Mouse (Mus musculus): ENCODE measurements around the gene Pgm5. TPM values are rescaled to one million over a fixed set of nuclear protein-coding genes. Genes with fewer than 3 reads are reported as not detected.
"Not testable (repeated sequence)": the region's sequence is repeated elsewhere in the genome, so short reads cannot be mapped to it uniquely, and the experiment has no call there.

Pgm5 gene
- polyA plus RNA-seq, 1 experiment from 2014 or later = 6.1 TPM

- 3% methylated on average over 20 of the region's 20 CpGs for WGBS
- Histone ChIP-seq H3K36me3 (no peaks in the 10 kb centered on the region), H3K9me3 (replicated peaks) (no peaks in the 10 kb centered on the region), H3K4me1 (replicated peaks) (peaks cover 29% of the 10 kb centered on the region), H3K27ac (no peak overlapping the region), H3K9ac (no peak overlapping the region), H3K27me3 (peaks cover 74% of the 10 kb centered on the region), H3K4me2 (peak overlapping the region; percentile 57), H3K4me3 (peak overlapping the region; percentile 40; the same call in 1 of the 2 replicates)
- no peak for ATAC-seq (replicated peaks; ENCODE audit: insufficient number of reproducible peaks, insufficient read depth, low FRiP score, low read depth)
Measured at GRCm38 (mm10) chr19:24897896-24898736, 36.5 kb upstream of the Pgm5 start.

GRCm38 (mm10) chr19:24897006-24897895 lies 35.6 kb upstream of the Pgm5 start:
- no peak; the same call in 1 of the 2 replicates for ATAC-seq (replicated peaks; ENCODE audit: insufficient number of reproducible peaks, insufficient read depth, low FRiP score, low read depth)
- Histone ChIP-seq H3K36me3 (no peaks in the 10 kb centered on the region), H3K9me3 (replicated peaks) (no peaks in the 10 kb centered on the region), H3K4me1 (replicated peaks) (peaks cover 29% of the 10 kb centered on the region), H3K9ac (no peak overlapping the region), H3K27me3 (peaks cover 65% of the 10 kb centered on the region), H3K4me2 (peak overlapping the region; percentile 57), H3K27ac (no peak overlapping the region), H3K4me3 (peak overlapping the region; percentile 40)
- WGBS = 2% methylated on average over 57 of the region's 57 CpGs

- Histone ChIP-seq H3K4me2 (no peak overlapping the region), H3K4me3 (no peak overlapping the region), H3K9me3 (replicated peaks) (no peaks in the 10 kb centered on the region), H3K36me3 (no peaks in the 10 kb centered on the region), H3K4me1 (replicated peaks) (peaks cover 29% of the 10 kb centered on the region), H3K27ac (no peak overlapping the region), H3K27me3 (peaks cover 58% of the 10 kb centered on the region), H3K9ac (no peak overlapping the region)
- ATAC-seq (replicated peaks; ENCODE audit: insufficient number of reproducible peaks, insufficient read depth, low FRiP score, low read depth) = no peak
- 21% methylated on average over 4 of the region's 4 CpGs for whole genome bisulfite sequencing
Measured at GRCm38 (mm10) chr19:24896536-24896935, 34.9 kb upstream of the Pgm5 start.

GRCm38 (mm10) chr19:24886888-24887287 lies 25.2 kb upstream of the Pgm5 start:
- no peak for ATAC-seq (replicated peaks; ENCODE audit: insufficient number of reproducible peaks, insufficient read depth, low FRiP score, low read depth)
- Histone ChIP-seq H3K9ac (no peak overlapping the region), H3K27ac (no peak overlapping the region), H3K4me3 (no peak overlapping the region), H3K36me3 (no peaks in the 10 kb centered on the region), H3K4me2 (no peak overlapping the region), H3K9me3 (replicated peaks) (no peaks in the 10 kb centered on the region), H3K4me1 (replicated peaks) (peaks cover 5% of the 10 kb centered on the region), H3K27me3 (peaks cover 28% of the 10 kb centered on the region)
- WGBS = 58% methylated on average over 3 of the region's 3 CpGs

- Histone ChIP-seq H3K4me3 (no peak overlapping the region), H3K27ac (no peak overlapping the region), H3K27me3 (peaks cover 28% of the 10 kb centered on the region), H3K9ac (no peak overlapping the region), H3K9me3 (replicated peaks) (no peaks in the 10 kb centered on the region), H3K36me3 (no peaks in the 10 kb centered on the region), H3K4me1 (replicated peaks) (peaks cover 5% of the 10 kb centered on the region), H3K4me2 (no peak overlapping the region; the same call in 1 of the 2 replicates)
- WGBS = 4% methylated on average over 5 of the region's 5 CpGs
- ATAC-seq (replicated peaks; ENCODE audit: insufficient number of reproducible peaks, insufficient read depth, low FRiP score, low read depth) = no peak
Measured at GRCm38 (mm10) chr19:24885504-24885903, 23.8 kb upstream of the Pgm5 start.

- Histone ChIP-seq H3K9ac (no peak overlapping the region), H3K4me3 (no peak overlapping the region), H3K27ac (no peak overlapping the region), H3K4me1 (replicated peaks) (peaks cover 5% of the 10 kb centered on the region), H3K27me3 (peaks cover 13% of the 10 kb centered on the region), H3K4me2 (no peak overlapping the region), H3K9me3 (replicated peaks) (no peaks in the 10 kb centered on the region), H3K36me3 (no peaks in the 10 kb centered on the region)
- ATAC-seq (replicated peaks; ENCODE audit: insufficient number of reproducible peaks, insufficient read depth, low FRiP score, low read depth) = no peak
- WGBS = 52% methylated on average over 4 of the region's 4 CpGs
Measured at GRCm38 (mm10) chr19:24881237-24881636, 19.6 kb upstream of the Pgm5 start.

- not testable (repeated sequence) for H3K9me3 ChIP-seq (replicated peaks); ATAC-seq (replicated peaks; ENCODE audit: insufficient number of reproducible peaks, insufficient read depth, low FRiP score, low read depth); H3K4me2 ChIP-seq; H3K9ac ChIP-seq; H3K27me3 ChIP-seq; H3K36me3 ChIP-seq; H3K4me3 ChIP-seq; H3K27ac ChIP-seq
- WGBS = 69% methylated on average over 23 of the region's 26 CpGs
- H3K4me1 ChIP-seq (replicated peaks) = peaks cover 12% of the 10 kb centered on the region; the same call in 1 of the 2 replicates
Measured at GRCm38 (mm10) chr19:24875129-24875870, 13.6 kb upstream of the Pgm5 start, which contains the start of gene Gm10053. Gene Gm10053, plus strand, starts transcription at chr19:24875686.

GRCm38 (mm10) chr19:24873873-24874272 lies 12.2 kb upstream of the Pgm5 start:
- H3K9me3 ChIP-seq (replicated peaks) = no peaks in the 10 kb centered on the region
- H3K27ac ChIP-seq = no peak overlapping the region
- no peak for ATAC-seq (replicated peaks; ENCODE audit: insufficient number of reproducible peaks, insufficient read depth, low FRiP score, low read depth)
- H3K4me1 ChIP-seq (replicated peaks) = peaks cover 12% of the 10 kb centered on the region; the same call in 1 of the 2 replicates
- no peak overlapping the region for H3K4me3 ChIP-seq
- H3K9ac ChIP-seq = no peak overlapping the region
- no peaks in the 10 kb centered on the region for H3K36me3 ChIP-seq
- H3K4me2 ChIP-seq = no peak overlapping the region
- 20% methylated on average over 2 of the region's 2 CpGs for WGBS
- peaks cover 8% of the 10 kb centered on the region for H3K27me3 ChIP-seq

GRCm38 (mm10) chr19:24871037-24871635 lies 9.5 kb upstream of the Pgm5 start:
- H3K4me1 ChIP-seq (replicated peaks) = peaks cover 12% of the 10 kb centered on the region; the same call in 1 of the 2 replicates
- peak overlapping the region; percentile 49 for H3K4me3 ChIP-seq
- no peak overlapping the region for H3K9ac ChIP-seq
- H3K4me2 ChIP-seq = peak overlapping the region; percentile 72
- WGBS = 13% methylated on average over 18 of the region's 18 CpGs
- no peak for ATAC-seq (replicated peaks; ENCODE audit: insufficient number of reproducible peaks, insufficient read depth, low FRiP score, low read depth)
- H3K27me3 ChIP-seq = peaks cover 8% of the 10 kb centered on the region
- no peak overlapping the region for H3K27ac ChIP-seq
- no peaks in the 10 kb centered on the region for H3K36me3 ChIP-seq
- no peaks in the 10 kb centered on the region for H3K9me3 ChIP-seq (replicated peaks)

GRCm38 (mm10) chr19:24865436-24865835 lies 3.8 kb upstream of the Pgm5 start:
- ATAC-seq (replicated peaks; ENCODE audit: insufficient number of reproducible peaks, insufficient read depth, low FRiP score, low read depth) = no peak
- no peak overlapping the region for H3K4me2 ChIP-seq
- H3K27ac ChIP-seq = no peak overlapping the region
- peaks cover 4% of the 10 kb centered on the region; the same call in 1 of the 2 replicates for H3K27me3 ChIP-seq
- no peaks in the 10 kb centered on the region for H3K36me3 ChIP-seq
- no peaks in the 10 kb centered on the region for H3K9me3 ChIP-seq (replicated peaks)
- H3K4me1 ChIP-seq (replicated peaks) = peaks cover 14% of the 10 kb centered on the region
- no peak overlapping the region for H3K9ac ChIP-seq
- no peak overlapping the region for H3K4me3 ChIP-seq
- 81% methylated on average over 9 of the region's 9 CpGs for WGBS
